ENCODE assay signal across 13 mouse cellular contexts in genomic region chr4:98113289-98114024, GRCm38 (mm10).
DNase-seq lines count a peak whose midpoint lies in the region.
"Had no signal": no experiment of that assay in that cellular context is flagged by ENCODE, and none has a peak within 500 bp of the region (broad histone marks: within the 10 kb centered on the region; RNA-seq: fewer than 3 reads in every experiment).

No protein-coding gene starts in this region.

- intact Hi-C loops in left cerebral cortex, postnatal 14 days (cut with DNase I), result no loop called here

- DNase-seq in heart, adult 11 months, result peak; percentile 78
- no peak for DNase-seq in heart, postnatal 4 days
- DNase-seq in layer of hippocampus, adult 9-11 months, result peak; percentile 55
- no peak for DNase-seq in layer of hippocampus, postnatal 36 days
- DNase-seq in natural killer cell, adult 2 months (ENCODE audit: low spot score in 2 of 2), result peak; percentile 57 to 66
- no peak for DNase-seq in testis, postnatal 14 days (ENCODE audit: low spot score)
- no peak for DNase-seq in left cerebral cortex, postnatal 14 days (ENCODE audit: low spot score in 2 of 2)
- no peak for DNase-seq in B cell, adult 2 months
- DNase-seq: cerebellum, adult 11 months; gastrocnemius, adult 2 months; kidney, adult 9 months; lung, adult 2 months; spleen, adult 18-20 months had no signal

Comparison
In these comparisons a context has a peak if more than half of its experiments do, and no peak if none do; other contexts are left out.
1. DNase-seq: peak in heart, adult 11 months (single experiment), layer of hippocampus, adult 9-11 months (single experiment) and natural killer cell, adult 2 months (2 of 2); none in heart, postnatal 4 days (single experiment), layer of hippocampus, postnatal 36 days (0 of 2), testis, postnatal 14 days (single experiment), left cerebral cortex, postnatal 14 days (0 of 2) and B cell, adult 2 months (0 of 2).